Mouse (Mus musculus): ENCODE results near the gene Cavin1. TPM values are rescaled to one million over a fixed set of nuclear protein-coding genes. Genes with fewer than 3 reads are reported as not detected.

Gene Cavin1
- total and polyA plus RNA-seq, 2 experiments from 2014 or later = 305 to 442 TPM

DNA sequence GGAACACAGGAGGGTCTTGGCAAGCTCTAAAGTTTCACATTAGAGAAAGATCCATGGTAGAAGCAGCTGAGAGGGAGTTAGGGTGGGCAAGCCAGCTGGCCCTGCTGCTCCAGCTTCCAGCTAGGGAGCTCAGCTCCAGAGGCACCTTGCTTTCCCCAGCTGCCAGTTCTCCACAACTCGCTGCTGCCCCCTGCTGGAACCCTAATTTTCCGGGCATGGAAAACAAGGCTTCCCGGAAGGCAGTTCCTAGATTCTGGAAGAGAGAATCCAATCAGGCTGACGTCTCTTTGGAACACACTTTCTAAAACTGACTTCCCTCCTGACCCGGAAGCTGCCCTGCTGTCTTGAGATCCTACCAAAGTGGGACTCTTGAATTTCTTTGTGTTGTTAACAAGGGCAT, 13.4 kb downstream of the Cavin1 start:
- no peaks in the 10 kb centered on the region for H3K9me3 ChIP-seq (replicated peaks; ENCODE audit: control insufficient read depth, low read length)
- peaks cover 40% of the 10 kb centered on the region for H3K36me3 ChIP-seq (replicated peaks; ENCODE audit: control insufficient read depth, insufficient read depth, low read length)
- TF ChIP-seq EP300 (IDR thresholded peaks at IDR 0.05; ENCODE audit: low read depth) (no peak), CTCF (IDR thresholded peaks at IDR 0.05; ENCODE audit: low read depth) (peak; percentile 89)
- H3K27ac ChIP-seq (ENCODE audit: low read depth) = peak overlapping the region; percentile 12; the same call in 1 of the 2 replicates
- 3% methylated on average over 5 of the region's 5 CpGs for WGBS
- H3K9ac ChIP-seq (replicated peaks; ENCODE audit: low read depth, low read length) = no peak overlapping the region
- peak; percentile 69 for DNase-seq (ENCODE audit: low spot score)
- no peaks in the 10 kb centered on the region for H3K27me3 ChIP-seq (ENCODE audit: control insufficient read depth, insufficient read depth, low read length)
- H3K4me1 ChIP-seq (ENCODE audit: control insufficient read depth, insufficient read depth) = peaks cover 22% of the 10 kb centered on the region
- no peak overlapping the region for H3K4me3 ChIP-seq (ENCODE audit: low read depth, low read length)
- no peak for ATAC-seq (ENCODE audit: insufficient read depth, low read depth)
- H3K4me2 ChIP-seq (ENCODE audit: low read depth, low read length) = no peak overlapping the region

DNA sequence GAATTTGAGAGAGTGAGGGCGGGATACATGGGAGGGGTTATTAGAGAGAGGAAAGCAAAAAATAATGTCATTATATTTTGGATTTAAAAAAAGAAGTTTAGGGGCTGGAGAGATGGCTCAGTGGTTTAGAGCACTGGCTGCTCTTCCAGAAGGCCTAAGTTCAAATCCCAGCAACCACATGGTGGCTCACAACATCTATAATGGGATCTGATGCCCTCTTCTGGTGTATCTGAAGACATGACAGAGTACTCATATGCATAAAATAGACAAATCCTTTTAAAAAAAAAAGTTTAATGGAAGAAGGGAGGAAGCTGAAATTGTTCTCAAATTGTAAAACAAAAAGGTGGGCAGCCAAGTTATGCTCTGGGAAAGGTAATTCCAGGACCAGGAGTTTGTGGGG, 21.1 kb downstream of the Cavin1 start:
- ATAC-seq (ENCODE audit: insufficient read depth, low read depth) (no peak), DNase-seq (ENCODE audit: low spot score) (no peak)
- Histone ChIP-seq H3K9ac (replicated peaks; ENCODE audit: low read depth, low read length) (no peak overlapping the region), H3K4me2 (ENCODE audit: low read depth, low read length) (no peak overlapping the region), H3K27ac (ENCODE audit: low read depth) (no peak overlapping the region), H3K36me3 (replicated peaks; ENCODE audit: control insufficient read depth, insufficient read depth, low read length) (no peaks in the 10 kb centered on the region), H3K9me3 (replicated peaks; ENCODE audit: control insufficient read depth, low read length) (peaks cover 6% of the 10 kb centered on the region; the same call in 1 of the 2 replicates), H3K4me1 (ENCODE audit: control insufficient read depth, insufficient read depth) (peaks cover 12% of the 10 kb centered on the region), H3K4me3 (ENCODE audit: low read depth, low read length) (no peak overlapping the region), H3K27me3 (ENCODE audit: control insufficient read depth, insufficient read depth, low read length) (no peaks in the 10 kb centered on the region)
- TF ChIP-seq CTCF (IDR thresholded peaks at IDR 0.05; ENCODE audit: low read depth) (peak; percentile 17), EP300 (IDR thresholded peaks at IDR 0.05; ENCODE audit: low read depth) (no peak)
- WGBS = 97% methylated on average over 1 of the region's 1 CpGs

DNA sequence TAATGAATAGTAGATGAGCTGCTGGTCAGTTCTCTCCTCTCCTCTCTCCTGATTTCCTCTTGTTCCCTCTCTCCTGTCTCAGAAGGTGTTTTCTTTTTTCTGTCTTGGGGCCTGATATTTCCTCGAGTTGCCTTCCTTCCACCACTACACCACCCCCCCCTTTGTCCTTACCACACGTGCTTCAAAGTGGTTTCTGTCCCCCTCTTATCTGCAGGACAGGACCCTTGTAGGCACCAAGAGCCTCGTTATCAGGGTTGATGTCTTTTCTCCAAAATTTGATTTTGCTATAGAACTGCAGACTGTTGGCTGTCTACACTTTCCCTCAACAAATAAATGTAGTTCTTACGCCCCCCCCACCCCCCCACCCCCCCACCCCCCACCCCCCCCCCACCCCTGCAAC, 22.4 kb downstream of the Cavin1 start:
- 36% methylated on average over 4 of the region's 4 CpGs for WGBS
- Histone ChIP-seq H3K4me2 (ENCODE audit: low read depth, low read length) (no peak overlapping the region), H3K4me3 (ENCODE audit: low read depth, low read length) (no peak overlapping the region), H3K9me3 (replicated peaks; ENCODE audit: control insufficient read depth, low read length) (peaks cover 6% of the 10 kb centered on the region; the same call in 1 of the 2 replicates), H3K27ac (ENCODE audit: low read depth) (no peak overlapping the region), H3K27me3 (ENCODE audit: control insufficient read depth, insufficient read depth, low read length) (no peaks in the 10 kb centered on the region), H3K9ac (replicated peaks; ENCODE audit: low read depth, low read length) (no peak overlapping the region), H3K36me3 (replicated peaks; ENCODE audit: control insufficient read depth, insufficient read depth, low read length) (no peaks in the 10 kb centered on the region), H3K4me1 (ENCODE audit: control insufficient read depth, insufficient read depth) (peaks cover 12% of the 10 kb centered on the region)
- TF ChIP-seq CTCF (IDR thresholded peaks at IDR 0.05; ENCODE audit: low read depth) = no peak
- TF ChIP-seq EP300 (IDR thresholded peaks at IDR 0.05; ENCODE audit: low read depth) = no peak
- no peak for ATAC-seq (ENCODE audit: insufficient read depth, low read depth)
- DNase-seq (ENCODE audit: low spot score) = no peak

DNA sequence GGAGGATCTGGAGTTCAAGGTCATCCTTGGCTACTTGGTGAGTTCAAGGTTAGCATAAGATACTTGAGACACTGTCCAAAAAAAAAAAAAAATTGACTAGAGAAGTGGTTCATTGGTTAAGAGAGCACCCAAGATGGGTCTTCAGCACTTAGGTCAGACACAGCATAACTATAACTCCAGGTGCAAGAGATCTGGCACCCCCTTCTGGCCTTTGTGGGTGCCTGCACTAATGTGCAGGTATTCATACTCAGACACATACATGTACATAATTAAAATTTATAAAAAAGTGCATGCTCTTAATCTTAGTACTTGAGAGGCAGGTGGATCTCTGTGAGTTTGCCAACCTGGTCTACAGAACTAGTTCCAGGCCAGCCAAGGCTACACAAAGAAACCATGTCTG, 23.1 kb downstream of the Cavin1 start:
- Histone ChIP-seq H3K4me1 (ENCODE audit: control insufficient read depth, insufficient read depth) (peaks cover 11% of the 10 kb centered on the region), H3K4me3 (ENCODE audit: low read depth, low read length) (no peak overlapping the region), H3K36me3 (replicated peaks; ENCODE audit: control insufficient read depth, insufficient read depth, low read length) (no peaks in the 10 kb centered on the region), H3K9ac (replicated peaks; ENCODE audit: low read depth, low read length) (no peak overlapping the region), H3K27ac (ENCODE audit: low read depth) (no peak overlapping the region), H3K4me2 (ENCODE audit: low read depth, low read length) (no peak overlapping the region), H3K9me3 (replicated peaks; ENCODE audit: control insufficient read depth, low read length) (peaks cover 6% of the 10 kb centered on the region; the same call in 1 of the 2 replicates), H3K27me3 (ENCODE audit: control insufficient read depth, insufficient read depth, low read length) (no peaks in the 10 kb centered on the region)
- no peak for TF ChIP-seq EP300 (IDR thresholded peaks at IDR 0.05; ENCODE audit: low read depth)
- TF ChIP-seq CTCF (IDR thresholded peaks at IDR 0.05; ENCODE audit: low read depth) = peak; percentile 25; the same call in 1 of the 2 replicates
- DNase-seq (ENCODE audit: low spot score) (no peak), ATAC-seq (ENCODE audit: insufficient read depth, low read depth) (no peak)

DNA sequence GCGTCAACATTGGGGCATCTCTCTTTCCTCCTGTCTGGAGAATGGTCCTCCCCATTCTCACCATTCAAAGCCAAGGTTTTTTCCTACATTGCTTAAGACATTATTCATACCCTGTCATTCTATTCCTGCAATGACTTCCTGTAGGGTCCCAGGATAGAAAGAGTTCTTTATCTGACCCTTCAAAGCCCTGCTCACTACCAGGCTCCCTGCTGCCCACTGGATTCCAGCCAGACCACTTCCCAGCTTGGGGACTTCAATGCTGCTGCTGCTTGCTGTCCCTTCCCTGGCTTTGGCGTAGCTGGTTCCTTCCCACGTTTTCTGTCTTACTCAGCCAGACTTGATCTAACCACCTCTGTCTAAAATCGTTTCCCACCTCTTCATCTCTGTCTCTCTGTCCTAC, 23.8 kb downstream of the Cavin1 start:
- H3K27me3 ChIP-seq (ENCODE audit: control insufficient read depth, insufficient read depth, low read length) = no peaks in the 10 kb centered on the region
- no peak overlapping the region for H3K4me2 ChIP-seq (ENCODE audit: low read depth, low read length)
- 14% methylated on average over 4 of the region's 4 CpGs for WGBS
- TF ChIP-seq CTCF (IDR thresholded peaks at IDR 0.05; ENCODE audit: low read depth) (no peak), EP300 (IDR thresholded peaks at IDR 0.05; ENCODE audit: low read depth) (no peak)
- H3K9ac ChIP-seq (replicated peaks; ENCODE audit: low read depth, low read length) = no peak overlapping the region
- peak; percentile 36 for DNase-seq (ENCODE audit: low spot score)
- H3K36me3 ChIP-seq (replicated peaks; ENCODE audit: control insufficient read depth, insufficient read depth, low read length) = no peaks in the 10 kb centered on the region
- H3K27ac ChIP-seq (ENCODE audit: low read depth) = 0 out of 2 replicates have a peak overlapping the region, but pooled peaks have one; percentile 0
- H3K9me3 ChIP-seq (replicated peaks; ENCODE audit: control insufficient read depth, low read length) = peaks cover 6% of the 10 kb centered on the region; the same call in 1 of the 2 replicates
- no peak overlapping the region for H3K4me3 ChIP-seq (ENCODE audit: low read depth, low read length)
- H3K4me1 ChIP-seq (ENCODE audit: control insufficient read depth, insufficient read depth) = peaks cover 5% of the 10 kb centered on the region; the same call in 1 of the 2 replicates
- peak; percentile 8; the same call in 1 of the 2 replicates for ATAC-seq (ENCODE audit: insufficient read depth, low read depth)

DNA sequence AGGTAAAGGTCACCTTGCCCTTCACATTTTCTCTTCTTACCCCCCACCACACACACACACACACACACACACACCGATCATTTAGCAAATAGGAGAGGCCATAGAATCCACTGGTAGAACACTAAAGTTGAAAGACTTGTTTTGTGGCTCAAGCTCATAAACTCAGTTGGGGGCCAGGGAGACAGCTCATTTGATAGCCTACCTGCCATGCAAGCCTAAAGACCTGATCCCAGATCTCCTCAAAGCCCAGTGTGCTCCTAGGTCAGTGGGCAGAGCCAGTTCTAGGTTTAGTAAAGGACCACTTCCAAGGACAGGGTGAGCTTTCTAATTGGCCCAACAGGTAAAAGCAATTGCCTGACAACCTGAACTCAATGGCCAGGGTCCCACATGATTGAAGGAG, 28.3 kb downstream of the Cavin1 start:
- Histone ChIP-seq H3K9me3 (replicated peaks; ENCODE audit: control insufficient read depth, low read length) (peaks cover 6% of the 10 kb centered on the region; the same call in 1 of the 2 replicates), H3K27ac (ENCODE audit: low read depth) (no peak overlapping the region), H3K4me1 (ENCODE audit: control insufficient read depth, insufficient read depth) (peaks cover 15% of the 10 kb centered on the region), H3K4me3 (ENCODE audit: low read depth, low read length) (no peak overlapping the region), H3K4me2 (ENCODE audit: low read depth, low read length) (no peak overlapping the region), H3K36me3 (replicated peaks; ENCODE audit: control insufficient read depth, insufficient read depth, low read length) (no peaks in the 10 kb centered on the region), H3K27me3 (ENCODE audit: control insufficient read depth, insufficient read depth, low read length) (no peaks in the 10 kb centered on the region), H3K9ac (replicated peaks; ENCODE audit: low read depth, low read length) (no peak overlapping the region)
- DNase-seq (ENCODE audit: low spot score) (no peak), ATAC-seq (ENCODE audit: insufficient read depth, low read depth) (no peak)
- 85% methylated on average over 1 of the region's 1 CpGs for WGBS
- TF ChIP-seq CTCF (IDR thresholded peaks at IDR 0.05; ENCODE audit: low read depth) = no peak
- TF ChIP-seq EP300 (IDR thresholded peaks at IDR 0.05; ENCODE audit: low read depth) = no peak

All from heart, postnatal 0 days (tissue).